Mouse (Mus musculus): Measurements from ENCODE around the gene Galnt14. TPM values are rescaled to one million over a fixed set of nuclear protein-coding genes. Genes with fewer than 3 reads are reported as not detected.

Galnt14 gene
- polyA plus RNA-seq, 1 experiment from 2014 or later = 0.32 TPM

DNA sequence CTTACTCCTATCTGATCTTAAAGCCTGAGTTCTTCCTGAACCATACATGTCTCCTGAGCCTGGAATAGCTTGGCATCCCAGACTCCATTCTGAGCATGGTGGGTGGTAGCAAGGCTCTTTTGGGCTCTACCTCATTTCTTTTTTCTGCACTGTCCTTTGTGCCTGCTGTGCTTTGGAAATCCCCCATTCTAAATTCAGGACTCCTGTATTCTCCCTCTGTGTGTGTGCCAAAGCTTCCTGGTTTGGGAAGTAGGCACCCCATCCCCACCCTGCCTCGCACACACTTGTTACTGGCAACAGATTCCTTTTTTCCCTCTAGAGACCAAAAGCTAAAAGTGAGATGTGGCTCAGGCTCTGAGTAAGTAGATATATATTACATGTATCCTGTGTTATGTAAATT is 191.9 kb downstream of the Galnt14 start:
- H3K27ac ChIP-seq = no peak overlapping the region
- H3K4me1 ChIP-seq = no peaks in the 10 kb centered on the region
- H3K4me3 ChIP-seq (replicated peaks) = no peak overlapping the region
- no peaks in the 10 kb centered on the region for H3K36me3 ChIP-seq
- 86% methylated on average over 1 of the region's 1 CpGs for WGBS
- no peaks in the 10 kb centered on the region for H3K27me3 ChIP-seq (replicated peaks)
- no peak overlapping the region for H3K4me2 ChIP-seq
- no peaks in the 10 kb centered on the region for H3K9me3 ChIP-seq
- no peak overlapping the region for H3K9ac ChIP-seq
- ATAC-seq (ENCODE audit: insufficient read depth, low FRiP score, low read depth) = no peak

- Histone ChIP-seq H3K27ac (no peak overlapping the region), H3K9me3 (no peaks in the 10 kb centered on the region), H3K4me1 (no peaks in the 10 kb centered on the region), H3K9ac (no peak overlapping the region), H3K27me3 (replicated peaks) (no peaks in the 10 kb centered on the region), H3K4me2 (no peak overlapping the region), H3K4me3 (replicated peaks) (no peak overlapping the region), H3K36me3 (no peaks in the 10 kb centered on the region)
- 79% methylated on average over 3 of the region's 3 CpGs for WGBS
- no peak for ATAC-seq (ENCODE audit: insufficient read depth, low FRiP score, low read depth)
Observed at GRCm38 (mm10) chr17:73515506-73515905, 194.7 kb downstream of the Galnt14 start.

DNA sequence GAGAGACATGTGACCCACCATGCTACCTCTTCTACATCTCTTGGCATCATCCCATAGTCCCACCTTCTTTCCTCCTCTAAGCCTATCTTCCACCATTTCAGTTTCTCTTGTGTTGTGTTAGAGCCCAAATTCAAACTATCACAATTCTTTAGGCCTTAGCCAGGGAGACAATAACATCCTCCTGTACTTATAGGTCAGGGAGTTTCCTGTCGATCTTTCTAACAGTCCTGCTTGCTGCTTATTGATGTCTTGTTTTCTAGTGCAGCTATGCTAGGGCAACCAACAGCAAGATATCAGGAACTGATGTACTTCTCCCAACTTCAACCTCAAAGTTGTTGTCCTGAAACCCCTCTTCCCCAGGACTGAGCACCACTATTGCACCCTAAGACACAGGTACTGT is 195.4 kb downstream of the Galnt14 start:
- H3K36me3 ChIP-seq = no peaks in the 10 kb centered on the region
- H3K9me3 ChIP-seq = no peaks in the 10 kb centered on the region
- no peaks in the 10 kb centered on the region for H3K27me3 ChIP-seq (replicated peaks)
- no peaks in the 10 kb centered on the region for H3K4me1 ChIP-seq
- H3K27ac ChIP-seq = no peak overlapping the region
- H3K4me3 ChIP-seq (replicated peaks) = no peak overlapping the region
- 85% methylated on average over 1 of the region's 1 CpGs for WGBS
- no peak overlapping the region for H3K4me2 ChIP-seq
- no peak for ATAC-seq (ENCODE audit: insufficient read depth, low FRiP score, low read depth)
- H3K9ac ChIP-seq = no peak overlapping the region

DNA sequence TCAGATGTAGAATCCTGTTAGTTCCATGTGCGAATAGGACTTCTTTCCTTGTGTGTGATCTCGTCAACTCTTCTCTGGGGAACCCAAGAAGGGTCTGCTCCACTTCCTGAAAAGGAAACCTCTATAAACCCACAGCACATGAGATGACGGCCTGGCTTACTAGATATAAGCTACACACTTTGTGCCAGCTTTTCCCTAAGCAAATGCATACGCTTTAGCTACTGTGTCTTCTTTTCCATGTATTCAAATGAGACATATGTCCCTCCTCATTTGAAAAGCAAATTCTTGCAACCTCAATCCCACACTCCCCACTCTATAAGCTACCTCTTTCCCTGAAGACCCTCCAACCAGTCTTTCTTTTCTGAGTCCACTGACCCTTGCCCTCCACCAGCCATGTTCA is 196.0 kb downstream of the Galnt14 start:
- WGBS = 78% methylated on average over 4 of the region's 4 CpGs
- no peak overlapping the region for H3K4me2 ChIP-seq

GRCm38 (mm10) chr17:73512844-73513243 is 197.4 kb downstream of the Galnt14 start:
- WGBS = 70% methylated on average over 5 of the region's 5 CpGs
- no peak overlapping the region for H3K9ac ChIP-seq
- H3K27me3 ChIP-seq (replicated peaks) = no peaks in the 10 kb centered on the region

More for the DNA sequence above, 196.0 kb downstream of the Galnt14 start:
- Histone ChIP-seq H3K4me3 (replicated peaks) (no peak overlapping the region), H3K9ac (no peak overlapping the region), H3K36me3 (no peaks in the 10 kb centered on the region), H3K4me1 (no peaks in the 10 kb centered on the region), H3K27me3 (replicated peaks) (no peaks in the 10 kb centered on the region), H3K9me3 (no peaks in the 10 kb centered on the region), H3K27ac (no peak overlapping the region)
- no peak for ATAC-seq (ENCODE audit: insufficient read depth, low FRiP score, low read depth)

GRCm38 (mm10) chr17:73507804-73508535 is 202.3 kb downstream of the Galnt14 start:
- Histone ChIP-seq H3K36me3 (no peaks in the 10 kb centered on the region), H3K4me2 (no peak overlapping the region), H3K4me1 (no peaks in the 10 kb centered on the region), H3K4me3 (replicated peaks) (no peak overlapping the region), H3K9ac (no peak overlapping the region), H3K27ac (no peak overlapping the region), H3K27me3 (replicated peaks) (no peaks in the 10 kb centered on the region), H3K9me3 (no peaks in the 10 kb centered on the region)
- ATAC-seq (ENCODE audit: insufficient read depth, low FRiP score, low read depth) = no peak
- 82% methylated on average over 13 of the region's 13 CpGs for WGBS

More at GRCm38 (mm10) chr17:73512844-73513243, 197.4 kb downstream of the Galnt14 start:
- Histone ChIP-seq H3K27ac (no peak overlapping the region), H3K4me2 (no peak overlapping the region), H3K4me3 (replicated peaks) (no peak overlapping the region), H3K9me3 (no peaks in the 10 kb centered on the region), H3K4me1 (no peaks in the 10 kb centered on the region), H3K36me3 (no peaks in the 10 kb centered on the region)
- ATAC-seq (ENCODE audit: insufficient read depth, low FRiP score, low read depth) = no peak

DNA sequence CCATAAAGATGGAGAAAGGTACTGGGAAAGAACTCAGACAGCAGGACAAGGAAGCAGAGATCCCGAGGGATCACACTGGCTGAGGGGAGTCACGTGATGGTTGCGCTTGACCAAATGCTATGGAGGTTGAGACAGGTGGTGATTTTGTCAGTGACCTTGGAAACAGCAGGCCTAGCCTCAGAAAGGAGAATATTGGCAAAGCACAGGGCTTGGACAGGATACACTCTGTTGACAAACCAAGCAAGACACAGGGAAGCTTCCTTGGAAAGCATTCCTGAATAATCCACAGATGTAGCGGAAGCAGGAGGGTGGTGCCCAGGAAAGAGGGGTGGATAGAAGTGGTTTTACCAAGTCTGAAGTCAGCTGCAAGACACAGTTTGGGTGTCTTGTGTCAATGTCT is 206.1 kb downstream of the Galnt14 start:
- Histone ChIP-seq H3K4me1 (no peaks in the 10 kb centered on the region), H3K4me3 (replicated peaks) (no peak overlapping the region)
- ATAC-seq (ENCODE audit: insufficient read depth, low FRiP score, low read depth) = no peak

GRCm38 (mm10) chr17:73502613-73503012 is 207.6 kb downstream of the Galnt14 start:
- 81% methylated on average over 4 of the region's 4 CpGs for WGBS
- ATAC-seq (ENCODE audit: insufficient read depth, low FRiP score, low read depth) = no peak
- Histone ChIP-seq H3K9ac (no peak overlapping the region), H3K9me3 (no peaks in the 10 kb centered on the region), H3K4me3 (replicated peaks) (no peak overlapping the region), H3K27ac (no peak overlapping the region), H3K27me3 (replicated peaks) (no peaks in the 10 kb centered on the region), H3K4me1 (no peaks in the 10 kb centered on the region), H3K36me3 (no peaks in the 10 kb centered on the region), H3K4me2 (no peak overlapping the region)

More for the DNA sequence above, 206.1 kb downstream of the Galnt14 start:
- Histone ChIP-seq H3K27me3 (replicated peaks) (no peaks in the 10 kb centered on the region), H3K9me3 (no peaks in the 10 kb centered on the region), H3K4me2 (no peak overlapping the region), H3K27ac (no peak overlapping the region), H3K9ac (no peak overlapping the region), H3K36me3 (no peaks in the 10 kb centered on the region)
- 86% methylated on average over 4 of the region's 4 CpGs for WGBS

DNA sequence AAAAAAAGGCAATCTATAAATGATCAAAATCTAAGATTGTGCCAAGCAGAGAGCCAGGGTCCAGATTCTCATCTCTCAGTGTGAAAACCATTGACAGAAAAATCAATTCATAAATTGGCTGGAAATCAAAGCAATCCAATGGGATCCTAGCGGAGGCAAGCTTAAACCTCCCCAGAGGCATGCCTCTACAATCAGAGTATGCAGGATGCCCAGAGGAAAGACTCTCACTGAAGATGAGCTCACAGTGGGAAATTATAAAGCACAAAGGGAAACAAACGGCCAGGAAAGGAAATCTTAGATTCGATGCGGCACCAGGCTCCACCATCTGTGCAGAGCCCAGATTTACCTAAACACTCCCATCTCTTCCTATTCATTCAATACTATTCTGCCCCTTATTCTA is 220.7 kb downstream of the Galnt14 start:
- Histone ChIP-seq H3K27me3 (replicated peaks) (no peaks in the 10 kb centered on the region), H3K9me3 (no peaks in the 10 kb centered on the region), H3K27ac (no peak overlapping the region), H3K4me1 (no peaks in the 10 kb centered on the region), H3K4me3 (replicated peaks) (no peak overlapping the region), H3K4me2 (no peak overlapping the region), H3K9ac (no peak overlapping the region), H3K36me3 (no peaks in the 10 kb centered on the region)
- whole genome bisulfite sequencing = 87% methylated on average over 4 of the region's 4 CpGs
- ATAC-seq (ENCODE audit: insufficient read depth, low FRiP score, low read depth) = no peak

- Histone ChIP-seq H3K9me3 (no peaks in the 10 kb centered on the region), H3K4me2 (no peak overlapping the region), H3K27ac (no peak overlapping the region), H3K4me1 (no peaks in the 10 kb centered on the region), H3K9ac (no peak overlapping the region), H3K27me3 (replicated peaks) (no peaks in the 10 kb centered on the region), H3K4me3 (replicated peaks) (no peak overlapping the region), H3K36me3 (no peaks in the 10 kb centered on the region)
- ATAC-seq (ENCODE audit: insufficient read depth, low FRiP score, low read depth) = no peak
- WGBS = 26% methylated on average over 13 of the region's 13 CpGs
Observed at GRCm38 (mm10) chr17:73487792-73488191, 222.5 kb downstream of the Galnt14 start.

DNA sequence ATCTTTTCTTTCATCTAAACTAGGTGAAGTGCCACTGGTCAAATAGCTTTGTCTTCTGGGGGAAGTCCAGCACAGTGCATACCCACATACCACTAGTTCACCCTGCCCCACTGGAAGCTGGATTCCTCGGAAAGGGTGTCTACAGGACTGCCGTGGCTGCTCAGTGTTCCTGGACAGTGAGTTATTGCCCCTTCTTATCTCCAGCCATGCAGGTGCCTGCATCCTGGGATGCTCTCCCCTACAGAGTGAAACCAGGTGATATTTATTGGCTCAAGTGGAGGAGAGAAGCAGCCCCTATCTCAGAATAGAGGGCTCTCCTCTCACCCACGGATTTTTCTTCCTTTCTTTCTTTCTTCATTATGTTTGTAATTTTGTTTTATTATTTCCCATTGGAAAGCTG is 222.9 kb downstream of the Galnt14 start:
- Histone ChIP-seq H3K9me3 (no peaks in the 10 kb centered on the region), H3K9ac (no peak overlapping the region), H3K4me2 (no peak overlapping the region), H3K27me3 (replicated peaks) (no peaks in the 10 kb centered on the region), H3K36me3 (no peaks in the 10 kb centered on the region), H3K4me1 (no peaks in the 10 kb centered on the region), H3K27ac (no peak overlapping the region), H3K4me3 (replicated peaks) (no peak overlapping the region)
- no peak for ATAC-seq (ENCODE audit: insufficient read depth, low FRiP score, low read depth)
- WGBS = 64% methylated on average over 3 of the region's 3 CpGs

DNA sequence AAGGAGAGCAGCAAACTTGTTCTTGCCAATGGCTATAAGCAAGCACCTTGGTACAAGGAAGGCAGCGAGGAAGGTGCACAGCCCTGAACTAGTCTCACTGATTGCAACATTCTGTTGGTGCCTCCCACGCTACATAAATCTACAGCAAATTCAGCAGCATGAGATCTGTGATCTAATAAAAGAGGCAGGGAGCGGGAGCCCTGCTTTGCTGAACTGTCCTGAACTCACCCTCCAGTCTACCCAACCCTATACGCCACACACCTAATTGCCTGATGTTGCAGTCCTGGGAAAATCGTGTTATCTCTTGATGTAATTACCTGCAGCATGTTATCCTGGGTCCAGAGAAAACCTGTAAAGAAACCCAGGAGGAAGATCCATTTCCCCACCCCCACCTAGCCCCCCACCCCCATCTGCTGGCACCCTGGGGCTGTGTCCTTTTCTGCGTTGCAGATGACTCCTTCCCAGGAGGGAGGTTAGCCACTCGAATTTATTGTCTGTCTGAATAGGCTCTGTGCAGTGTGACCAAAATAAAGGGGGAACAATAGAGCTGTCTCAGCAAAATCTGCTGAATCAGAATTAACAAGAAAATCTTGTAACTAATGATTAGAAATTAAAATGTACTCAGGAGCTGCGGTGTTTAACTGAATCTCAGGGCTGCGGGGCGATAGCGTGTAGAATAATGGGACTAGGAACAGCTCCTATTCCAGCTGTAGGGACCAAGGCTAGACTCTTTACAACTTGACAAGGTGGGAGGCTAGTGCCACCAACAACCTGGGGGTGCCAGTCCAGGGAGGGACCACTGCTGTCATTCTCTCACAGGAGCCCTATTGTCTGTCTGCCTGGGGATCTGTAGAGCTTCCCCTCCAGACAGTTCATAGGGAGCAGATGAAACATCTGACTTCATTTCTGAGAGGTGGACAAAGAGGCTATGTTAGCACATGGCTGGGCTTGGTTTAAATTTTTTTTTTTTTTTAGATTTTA is 232.9 kb downstream of the Galnt14 start:
- no peaks in the 10 kb centered on the region for H3K4me1 ChIP-seq
- H3K9me3 ChIP-seq = no peaks in the 10 kb centered on the region
- H3K4me2 ChIP-seq = no peak overlapping the region
- 70% methylated on average over 11 of the region's 11 CpGs for WGBS
- H3K27ac ChIP-seq = no peak overlapping the region
- ATAC-seq (ENCODE audit: insufficient read depth, low FRiP score, low read depth) = no peak
- H3K9ac ChIP-seq = no peak overlapping the region
- no peak overlapping the region for H3K4me3 ChIP-seq (replicated peaks)
- H3K27me3 ChIP-seq (replicated peaks) = no peaks in the 10 kb centered on the region
- H3K36me3 ChIP-seq = no peaks in the 10 kb centered on the region
